Mouse (Mus musculus) thymus, postnatal 0 days (tissue): ENCODE results near the gene Gpc4. TPM values are rescaled to one million over a fixed set of nuclear protein-coding genes. Genes with fewer than 3 reads are reported as not detected.

Source experiments
- DNase-seq: peaks from one replicate; pipeline ENCODE4 v3.0.0-alpha.2; 2015; ENCODE audit warnings: low spot score
- polyA plus RNA-seq: library from polyadenylated mRNA; unstranded; fragments of >200 nt; fragmentation: Nextera tagmentation; extraction: Ambion mirVana; gene quantifications from 2 replicates; pipeline ENCODE4 v1.2.1, GENCODE M21; 2015

The Gpc4 gene
- polyA plus RNA-seq, 1 experiment from 2014 or later, result 7.1 TPM

- DNase-seq, result no peak
These were observed 14.0 kb downstream of the Gpc4 start for GRCm38 (mm10) chrX:52151100-52151499.

GRCm38 (mm10) chrX:52145563-52145962 lies 19.5 kb downstream of the Gpc4 start:
- no peak for DNase-seq

DNA sequence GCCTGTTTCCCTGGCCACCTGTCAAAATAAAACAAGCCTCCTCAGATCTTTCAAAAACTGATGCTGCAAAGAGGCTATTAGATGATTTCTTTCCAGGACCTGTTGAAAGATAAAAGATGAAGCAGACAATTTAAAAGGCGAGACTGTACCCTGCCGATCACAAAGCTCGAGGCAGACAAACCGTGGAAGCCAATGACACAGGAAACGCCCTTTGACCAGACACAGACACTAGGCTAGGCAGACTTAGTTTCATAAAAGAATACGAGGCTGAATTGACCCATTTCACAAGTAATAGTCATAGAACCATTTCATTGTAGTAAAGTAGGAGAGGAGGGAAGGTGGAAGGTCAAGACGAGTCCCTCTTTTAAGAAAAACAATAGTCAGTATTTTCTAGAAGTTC lies 20.6 kb downstream of the Gpc4 start:
- no peak for DNase-seq

- DNase-seq, result no peak
These were observed 24.7 kb downstream of the Gpc4 start for GRCm38 (mm10) chrX:52140316-52140715.

DNA sequence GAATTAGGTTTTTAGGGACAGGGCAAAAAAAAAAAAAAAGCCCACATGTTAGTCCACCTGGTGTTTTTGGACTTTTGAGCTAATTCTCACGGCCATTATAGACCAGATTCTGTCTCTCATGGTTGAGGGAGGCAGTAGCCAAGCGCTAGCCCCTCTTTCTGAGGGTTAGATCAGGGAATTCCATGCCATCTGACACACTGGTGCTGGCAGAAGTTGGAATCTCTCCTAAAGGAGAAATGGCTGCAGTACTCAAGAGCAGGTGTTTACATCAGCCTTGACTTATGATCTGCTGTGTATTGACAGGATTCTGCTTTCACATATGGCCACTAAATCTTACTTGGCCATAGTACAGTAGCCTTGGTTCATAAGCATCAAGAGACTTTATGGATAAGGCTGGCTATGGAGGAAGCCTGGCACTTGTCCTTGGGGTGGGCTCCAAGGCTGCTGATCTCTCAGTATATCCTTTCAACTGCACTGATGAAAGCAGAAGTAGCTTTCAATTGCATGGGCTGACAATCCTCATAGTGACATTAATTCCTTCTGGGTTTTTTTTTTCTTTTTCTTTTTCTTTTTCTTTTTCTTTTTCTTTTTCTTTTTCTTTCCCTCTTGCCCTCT lies 26.5 kb downstream of the Gpc4 start:
- DNase-seq, result no peak

- no peak for DNase-seq
These were observed 27.0 kb downstream of the Gpc4 start for GRCm38 (mm10) chrX:52138033-52138432.

GRCm38 (mm10) chrX:52136525-52136924 lies 28.5 kb downstream of the Gpc4 start:
- DNase-seq, result no peak

DNA sequence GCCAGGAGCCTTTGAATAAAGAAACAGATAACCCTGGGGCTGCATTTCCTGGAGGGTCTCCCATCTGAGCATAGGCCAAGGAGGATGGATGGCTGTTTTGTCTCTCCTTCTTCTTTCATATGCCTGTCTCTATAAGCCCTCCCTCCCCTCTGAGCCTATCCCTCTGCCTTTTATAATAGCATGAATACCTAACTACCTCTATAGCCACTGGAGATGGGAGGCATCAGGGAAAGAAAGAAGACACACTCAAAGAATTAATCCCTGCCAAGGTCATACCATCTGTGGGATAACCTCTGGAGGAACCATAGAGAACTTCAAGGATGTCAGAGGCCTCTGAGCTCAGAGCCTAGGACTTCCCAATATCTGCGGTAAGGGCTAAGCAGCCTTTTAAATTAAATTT lies 35.4 kb downstream of the Gpc4 start:
- no peak for DNase-seq

DNA sequence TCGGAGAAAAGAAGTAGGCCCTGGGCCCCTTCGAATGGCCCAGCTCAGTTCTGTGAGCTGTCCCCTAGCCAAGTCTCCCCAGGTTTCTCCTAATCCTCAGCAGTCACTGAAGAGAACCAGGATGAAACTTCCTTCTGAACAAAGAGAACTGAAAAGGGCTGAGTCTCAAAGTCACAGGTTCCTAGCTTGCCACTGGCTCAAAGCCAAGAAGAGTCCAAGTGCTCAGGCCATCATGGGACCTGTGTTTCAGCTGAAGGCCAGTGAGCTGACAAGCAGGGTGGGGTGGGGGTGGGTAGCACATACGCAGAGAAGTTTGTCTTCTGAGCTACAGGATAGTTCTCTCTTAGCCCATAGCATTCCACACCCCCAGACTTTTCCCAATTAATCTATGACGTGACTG lies 36.3 kb downstream of the Gpc4 start:
- no peak for DNase-seq

- no peak for DNase-seq
These were observed 51.4 kb downstream of the Gpc4 start for GRCm38 (mm10) chrX:52113651-52114050.

DNA sequence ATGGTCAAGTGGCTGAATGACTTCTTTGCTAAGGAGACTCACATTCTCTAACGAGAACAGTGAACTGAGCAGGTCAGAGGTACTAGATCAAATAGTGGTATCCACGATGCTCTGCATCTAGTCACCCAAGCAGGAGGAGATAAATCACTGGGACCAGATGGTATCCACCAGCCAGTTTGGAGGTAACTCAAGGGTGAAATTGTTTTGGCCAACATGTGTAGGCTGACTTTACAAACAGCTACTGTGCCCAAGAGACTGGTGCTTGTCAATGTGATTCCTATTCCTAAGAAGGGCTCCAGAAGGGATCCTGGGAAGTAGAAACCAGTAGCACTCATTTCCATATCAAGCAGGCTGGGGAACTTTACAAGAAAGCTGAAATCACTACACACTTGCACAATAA lies 55.4 kb downstream of the Gpc4 start:
- no peak for DNase-seq

DNA sequence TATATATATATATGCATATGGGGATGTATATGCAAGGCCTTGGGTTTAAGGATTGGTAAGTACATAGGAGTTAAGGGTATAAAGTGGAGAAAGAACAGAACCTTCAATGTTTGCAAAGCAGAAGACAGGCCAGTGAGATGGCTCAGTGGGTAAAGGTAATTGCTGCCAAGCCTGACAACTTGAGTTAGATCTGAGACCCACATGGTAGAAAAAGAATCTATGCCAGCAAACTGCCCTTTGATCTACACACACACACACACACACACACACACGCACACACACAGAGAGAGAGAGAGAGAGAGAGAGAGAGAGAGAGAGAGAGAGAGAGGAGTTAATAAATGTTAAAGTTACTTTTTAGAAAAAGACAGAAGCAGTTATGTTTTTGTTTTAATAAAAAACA lies 56.1 kb downstream of the Gpc4 start:
- DNase-seq, result no peak

- DNase-seq, result no peak
These were observed 61.3 kb downstream of the Gpc4 start for GRCm38 (mm10) chrX:52103771-52104170.

DNA sequence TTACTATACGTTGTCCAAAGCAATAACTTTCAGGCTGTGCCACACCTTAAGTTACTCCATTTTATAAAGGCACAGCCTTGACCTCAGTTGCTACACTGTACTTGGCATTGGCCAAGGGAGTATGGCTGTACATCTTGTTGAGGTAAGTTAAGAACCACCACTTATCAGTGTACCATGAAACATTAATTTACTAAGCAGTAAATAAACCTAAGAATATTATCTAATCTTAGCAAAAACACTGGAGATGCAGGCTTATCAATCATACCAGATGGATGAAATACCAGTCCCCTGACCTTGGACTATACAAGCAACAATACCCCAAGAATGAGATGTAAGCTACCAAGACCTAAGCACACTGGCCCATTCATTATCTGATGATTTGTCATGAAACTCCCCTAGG lies 63.1 kb downstream of the Gpc4 start:
- DNase-seq, result no peak

DNA sequence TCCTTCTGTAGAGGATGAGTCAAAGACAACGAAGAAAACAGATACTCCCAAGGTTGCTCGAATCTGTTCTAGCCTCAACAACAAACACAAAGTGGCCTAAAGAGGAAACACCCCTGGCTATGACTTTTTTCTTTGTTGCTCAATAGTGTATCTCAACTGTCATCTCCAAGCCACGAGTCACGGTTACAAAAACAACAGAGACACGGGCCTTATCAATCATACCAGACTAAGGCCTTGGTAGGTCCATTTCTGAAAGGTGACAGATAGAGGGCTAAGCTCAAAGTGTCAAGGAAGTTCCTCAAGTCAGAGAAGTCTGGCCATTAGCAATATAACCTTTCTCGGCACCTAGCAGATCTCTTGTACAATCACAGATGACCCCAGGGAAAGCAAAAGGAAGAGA lies 63.6 kb downstream of the Gpc4 start:
- no peak for DNase-seq

DNA sequence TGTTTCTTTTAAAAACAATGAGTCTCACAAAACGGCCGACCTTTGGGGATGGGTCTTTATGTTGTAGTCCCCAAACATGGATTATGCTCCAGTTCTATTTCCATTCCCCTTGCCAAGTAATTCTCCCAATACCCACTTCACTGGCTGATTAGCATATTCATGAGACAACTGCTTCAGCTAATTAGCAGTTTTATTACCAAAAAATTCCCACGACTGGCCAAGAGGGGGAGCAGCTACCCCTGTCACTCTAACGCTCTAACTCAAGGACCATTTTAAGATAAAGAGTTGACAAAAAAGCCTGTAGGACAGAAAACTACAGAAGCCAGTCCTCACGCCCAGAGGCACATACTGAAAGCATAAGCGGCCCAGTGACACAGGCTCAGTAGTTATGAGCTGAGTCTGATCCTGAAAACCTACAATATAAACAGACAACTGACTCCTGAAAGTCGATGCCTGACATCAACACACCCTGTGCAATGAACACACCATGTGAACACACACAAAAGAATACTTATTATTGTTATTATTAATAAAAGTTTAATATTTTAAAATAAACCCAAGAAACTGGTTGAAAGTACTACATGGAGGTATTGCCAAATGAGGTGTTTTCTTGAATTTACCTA lies 77.2 kb downstream of the Gpc4 start:
- DNase-seq, result no peak

DNA sequence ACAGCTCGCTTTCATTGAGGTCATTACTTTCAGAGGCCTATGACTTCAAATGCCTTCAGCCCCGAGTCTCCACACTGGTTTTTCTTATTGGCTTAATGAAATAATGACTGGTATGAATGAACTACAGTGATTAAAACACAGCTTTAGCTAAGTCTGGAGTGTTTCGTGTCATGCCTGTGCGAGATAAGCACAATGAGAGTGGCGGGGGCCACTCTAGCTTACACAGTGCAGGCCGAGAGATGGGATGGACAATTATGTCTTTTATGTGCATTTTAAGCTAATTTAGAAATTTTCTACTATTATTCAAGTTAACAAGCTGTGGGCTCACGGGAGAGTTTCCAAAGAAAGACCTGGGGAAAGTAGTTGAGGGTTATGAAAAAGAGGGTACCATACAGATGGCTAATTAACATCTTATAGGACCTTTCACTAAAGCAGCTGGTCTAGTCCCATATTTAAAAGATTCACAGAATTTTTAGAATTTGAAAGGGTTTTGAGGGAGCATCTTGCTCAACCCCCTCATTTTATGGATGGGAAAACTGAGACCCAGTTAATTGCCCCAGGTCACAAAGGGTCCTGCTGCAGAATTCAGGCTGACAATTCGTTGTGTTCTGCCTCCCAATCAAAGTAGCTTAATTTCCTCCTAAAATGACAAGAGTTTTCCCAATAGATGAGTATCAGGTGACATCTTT lies 78.0 kb downstream of the Gpc4 start:
- DNase-seq, result no peak

- no peak for DNase-seq
These were observed 81.5 kb downstream of the Gpc4 start for GRCm38 (mm10) chrX:52083557-52083956.

DNA sequence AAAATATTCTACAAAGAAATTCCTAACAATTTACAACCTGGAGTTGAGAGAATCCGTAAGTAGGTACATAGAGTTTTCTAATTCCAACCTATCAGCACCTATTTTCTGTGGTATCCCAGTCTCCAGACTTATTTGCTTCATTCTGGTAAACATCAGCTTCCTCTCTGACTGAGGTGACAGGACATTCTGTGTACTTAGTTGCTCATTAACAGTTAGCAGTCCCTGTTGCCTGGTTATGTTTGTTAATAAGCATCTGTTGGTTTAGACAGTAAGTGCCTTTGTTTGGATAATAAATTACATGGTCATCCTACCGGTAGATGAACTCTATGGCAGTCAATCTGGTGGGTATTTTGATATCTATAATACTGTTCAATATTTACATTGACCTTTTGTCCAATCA lies 92.6 kb downstream of the Gpc4 start:
- no peak for DNase-seq

DNA sequence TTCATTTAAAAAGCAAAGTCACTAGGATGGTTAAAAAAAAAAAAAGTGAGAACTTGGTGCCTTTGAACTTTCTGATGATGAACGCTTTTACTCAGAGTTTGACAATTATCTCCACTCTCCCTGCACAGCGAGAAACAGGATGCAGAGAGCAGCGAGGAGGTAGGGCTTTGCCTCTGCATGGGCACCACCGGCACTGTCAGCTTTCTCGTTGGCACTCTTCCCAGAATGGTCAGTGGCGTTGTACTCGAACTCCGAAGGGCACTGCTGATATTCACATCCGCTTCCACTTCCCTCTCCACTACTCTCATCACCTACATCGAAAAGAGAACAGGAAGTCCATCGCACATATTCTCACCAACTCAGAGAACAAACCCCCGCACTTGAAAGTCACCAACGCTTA lies 111.6 kb downstream of the Gpc4 start:
- DNase-seq, result no peak

- no peak for DNase-seq
These were observed 113.0 kb downstream of the Gpc4 start for GRCm38 (mm10) chrX:52052011-52052410.

DNA sequence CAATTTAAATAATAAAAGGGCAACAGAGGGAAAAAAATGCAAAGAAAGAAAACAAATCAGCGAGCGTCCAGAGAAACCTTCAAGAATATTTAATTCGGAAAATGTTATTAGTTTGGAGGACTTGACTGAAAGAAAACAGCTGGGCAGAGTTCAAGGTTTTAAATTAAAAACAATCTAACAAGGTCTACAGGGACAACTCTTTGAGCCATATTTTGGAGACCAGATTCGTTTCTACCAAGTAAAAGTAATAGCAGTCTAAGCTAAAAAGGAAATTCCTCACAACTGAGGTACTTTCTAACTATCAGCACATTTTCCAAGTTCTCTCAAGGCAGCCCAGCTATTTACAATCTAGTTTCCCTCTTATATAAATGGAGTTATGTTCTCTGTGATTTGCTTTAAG lies 114.1 kb downstream of the Gpc4 start:
- DNase-seq, result no peak

- no peak for DNase-seq
These were observed 125.2 kb downstream of the Gpc4 start for GRCm38 (mm10) chrX:52039875-52040274.
